Mouse (Mus musculus) kidney, adult 8-10 months (tissue): ENCODE measurements around the gene Lrrc74a.
A peak's percentile ranks its signal among the peaks of the same experiment; 100 is the strongest.

Source experiments
- DNase-seq, 2 experiments: peaks; one replicate each; pipeline ENCODE4 v3.0.0; 2022

Lrrc74a gene

DNA sequence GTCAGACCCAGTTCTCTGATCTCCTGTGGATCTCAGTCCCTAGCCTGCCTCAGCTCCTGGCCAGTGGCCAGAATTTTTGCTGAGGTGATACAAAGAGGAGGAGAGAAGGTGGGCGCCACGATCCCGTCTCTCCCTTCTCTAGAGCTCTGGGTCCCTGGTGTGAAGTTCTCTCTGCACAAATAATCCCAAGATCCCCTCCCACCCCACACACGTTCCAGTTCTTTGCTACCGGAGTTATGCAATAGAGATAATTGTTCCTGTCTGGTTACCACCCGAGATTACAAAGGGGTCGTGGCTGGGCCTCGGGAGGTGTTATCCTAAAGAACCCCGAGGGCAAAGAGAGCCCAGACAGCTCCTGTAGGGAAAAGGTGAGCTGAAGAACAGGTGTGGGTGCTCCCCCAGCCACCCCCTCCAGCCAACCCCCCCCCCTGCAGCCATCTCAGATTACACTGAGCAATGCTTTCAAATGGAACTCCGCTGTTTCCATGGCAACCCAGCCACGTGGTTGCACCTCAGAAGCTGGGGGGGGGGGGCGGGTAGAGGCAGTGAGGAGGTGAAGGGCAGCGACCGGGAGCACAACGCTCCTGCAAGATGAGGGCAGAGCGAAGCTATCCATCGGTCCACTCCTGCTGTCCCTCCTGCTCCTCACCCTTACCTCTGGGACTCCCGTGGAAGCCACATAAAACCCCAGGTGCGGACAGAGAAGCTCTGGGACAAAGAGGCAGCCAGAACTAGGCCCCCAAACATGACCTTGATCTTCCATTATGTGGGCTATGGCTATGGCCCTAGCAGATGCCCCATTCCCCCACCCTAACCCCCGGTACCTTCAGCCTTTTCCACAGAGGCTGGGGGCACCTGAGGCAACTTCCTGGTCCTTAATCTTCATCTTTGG lies 72.1 kb downstream of the Lrrc74a start:
- DNase-seq, result peak; percentile 73 to 75

- DNase-seq, result no peak
Observed at GRCm38 (mm10) chr12:86806923-86807794, 73.0 kb downstream of the Lrrc74a start.

DNA sequence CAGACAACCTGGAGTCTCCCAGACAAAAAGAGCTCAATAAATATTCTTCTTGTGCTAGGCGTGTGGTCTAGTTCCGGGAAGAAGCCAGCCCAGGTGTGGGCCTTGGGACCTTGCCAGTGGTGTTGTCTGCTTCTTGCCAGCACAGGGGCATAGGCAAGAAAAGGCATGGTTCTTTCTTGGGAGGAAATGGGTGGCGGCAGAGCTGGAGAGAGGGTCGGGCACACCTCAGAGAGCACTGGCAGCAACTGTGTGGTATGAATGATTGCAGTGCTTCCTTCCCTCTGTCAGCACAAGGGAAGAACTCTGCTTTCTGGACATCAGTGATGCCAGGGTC lies 73.6 kb downstream of the Lrrc74a start:
- no peak for DNase-seq

- no peak for DNase-seq
Observed at GRCm38 (mm10) chr12:86808856-86809255, 74.7 kb downstream of the Lrrc74a start.

DNA sequence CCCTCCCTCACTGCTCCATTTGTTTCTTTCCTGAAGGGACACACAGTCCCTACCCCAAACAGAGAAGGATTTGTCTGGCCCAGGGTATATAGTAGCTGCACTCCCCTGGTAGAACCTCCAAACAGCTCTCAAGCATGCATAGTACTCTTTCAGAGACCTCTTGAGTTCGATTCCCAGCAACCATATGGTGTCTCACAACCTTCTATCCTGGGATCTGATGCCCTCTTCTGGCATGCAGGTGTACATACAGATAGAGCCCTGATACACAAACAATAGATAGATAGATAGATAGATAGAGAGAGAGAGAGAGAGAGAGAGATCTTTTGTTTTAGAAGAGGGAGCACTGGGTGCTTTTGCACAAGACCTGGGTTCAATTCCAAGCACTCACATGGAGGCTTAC lies 75.9 kb downstream of the Lrrc74a start:
- no peak for DNase-seq

- DNase-seq, result no peak
Observed at GRCm38 (mm10) chr12:86810725-86811444, 76.7 kb downstream of the Lrrc74a start.

GRCm38 (mm10) chr12:86812782-86813181 lies 78.6 kb downstream of the Lrrc74a start:
- DNase-seq, result no peak
